Mouse (Mus musculus) spleen, adult 2 months (tissue): ENCODE measurements around the gene Zbtb44.

Experiments
- CTCF ChIP-seq: fragments of 200-500 bp; IDR thresholded peaks from 2 replicates; pipeline ENCODE4 v1.5.1; 2011; ENCODE audit warnings: mild to moderate bottlenecking, inconsistent platforms; ENCODE audit not compliant: insufficient read depth, insufficient read length, insufficient replicate concordance; ENCODE audit errors: extremely low read depth
- POLR2A ChIP-seq: fragments of 200-500 bp; IDR thresholded peaks from 2 replicates; pipeline ENCODE4 v1.6.1; 2011; ENCODE audit warnings: low read depth, low read length, inconsistent platforms

GRCm38 (mm10) chr9:31098118-31098517 lies 67.7 kb downstream of the Zbtb44 start:
- TF ChIP-seq CTCF (no peak), POLR2A (no peak)
